Mouse (Mus musculus) bone marrow macrophage, adult 2 months (primary cell): ENCODE data around the gene Stkld1.

Experiments
- CTCF ChIP-seq: IDR thresholded peaks from 2 replicates; pipeline ENCODE4 v1.5.1; 2012; ENCODE audit warnings: low read depth, mild to moderate bottlenecking, low read length, moderate library complexity
- POLR2A ChIP-seq: IDR thresholded peaks from 2 replicates; pipeline ENCODE4 v1.6.1; 2012; ENCODE audit warnings: mild to moderate bottlenecking, low read depth, low read length, borderline replicate concordance

DNA sequence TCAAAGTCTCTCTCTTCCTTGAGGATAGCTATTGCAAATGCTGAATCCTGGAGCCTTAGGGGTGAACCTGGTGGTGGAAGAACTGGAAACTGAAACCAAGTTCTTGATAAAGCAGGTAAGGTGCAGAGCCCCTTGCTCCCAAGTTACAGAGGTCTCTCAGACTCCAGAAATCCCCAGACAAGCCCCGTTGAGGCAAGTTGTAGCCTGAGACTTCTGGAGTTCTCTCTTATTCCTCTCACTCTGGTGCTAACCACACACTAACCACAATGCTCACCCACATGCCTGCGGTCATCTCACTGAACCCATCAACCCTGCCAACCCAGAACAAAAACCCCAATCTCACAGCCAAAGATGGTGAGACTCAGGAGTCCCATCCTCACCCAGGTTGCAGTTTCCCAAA, 1.4 kb downstream of the Stkld1 start:
- TF ChIP-seq CTCF (no peak), POLR2A (no peak)
